Mouse (Mus musculus) limb, embryonic 15.5 days (tissue): Measurements from ENCODE around the gene Ccng2. TPM values are rescaled to one million over a fixed set of nuclear protein-coding genes. Genes with fewer than 3 reads are reported as not detected.

ENCODE experiments used
- ATAC-seq: fragments of 200-750 bp; cut with Nextera tagmentation; 2 replicates; pipeline ENCODE4 v1.8.0; 2017; ENCODE audit warnings: low read depth, moderate TSS enrichment; ENCODE audit not compliant: insufficient number of reproducible peaks, low FRiP score, low TSS enrichment
- H3K27ac ChIP-seq: fragments of 300-500 bp; sonication (generic); 2 replicates; pipeline ENCODE4 v1.5.1; 2015; ENCODE audit warnings: moderate library complexity, mild to moderate bottlenecking, inconsistent platforms
- H3K27me3 ChIP-seq: fragments of 300-500 bp; sonication (generic); 2 replicates; pipeline ENCODE4 v1.6.1; 2015; ENCODE audit warnings: inconsistent platforms
- H3K36me3 ChIP-seq: fragments of 300-500 bp; sonication (generic); 2 replicates; pipeline ENCODE4 v1.6.1; 2015; ENCODE audit warnings: inconsistent platforms
- H3K4me1 ChIP-seq: fragments of 300-500 bp; sonication (generic); 2 replicates; pipeline ENCODE4 v1.6.1; 2015; ENCODE audit warnings: inconsistent platforms
- H3K4me2 ChIP-seq: fragments of 300-500 bp; sonication (generic); 2 replicates; pipeline ENCODE4 v1.6.1; 2015; ENCODE audit warnings: mild to moderate bottlenecking, inconsistent platforms
- H3K4me3 ChIP-seq: fragments of 300-500 bp; sonication (generic); 2 replicates; pipeline ENCODE4 v1.5.1; 2015; ENCODE audit warnings: mild to moderate bottlenecking, inconsistent platforms
- H3K9ac ChIP-seq: fragments of 300-500 bp; sonication (generic); 2 replicates; pipeline ENCODE4 v1.6.1; 2015; ENCODE audit warnings: inconsistent platforms
- H3K9me3 ChIP-seq: fragments of 300-500 bp; sonication (generic); 2 replicates; pipeline ENCODE4 v1.6.1; 2016; ENCODE audit warnings: inconsistent platforms
- WGBS: fragments of 180-500 bp; shearing (Covaris S2); methylation state at CpG from one replicate; pipeline ENCODE4 v1.1.7; 2015; 5-methylcytosine and 5-hydroxymethylcytosine counted together
- polyA plus RNA-seq: library from polyadenylated mRNA; unstranded; fragments of >200 nt; fragmentation: Nextera tagmentation; extraction: Ambion mirVana; gene quantifications from 2 replicates; pipeline ENCODE4 v1.2.1, GENCODE M21; 2015

The Ccng2 gene
- polyA plus RNA-seq, 1 experiment from 2014 or later, result 61.4 TPM

- Histone ChIP-seq H3K27me3 (no peaks in the 10 kb centered on the region), H3K9me3 (no peaks in the 10 kb centered on the region), H3K36me3 (no peaks in the 10 kb centered on the region), H3K9ac (no peak overlapping the region), H3K4me3 (no peak overlapping the region), H3K4me2 (no peak overlapping the region), H3K27ac (no peak overlapping the region), H3K4me1 (no peaks in the 10 kb centered on the region)
- WGBS, result 84% methylated on average over 3 of the region's 3 CpGs
- no peak for ATAC-seq
Measured at GRCm38 (mm10) chr5:93297311-93297710, 30.3 kb downstream of the Ccng2 start.

GRCm38 (mm10) chr5:93305126-93305830, 38.2 kb downstream of the Ccng2 start:
- ATAC-seq, result no peak
- H3K4me1 ChIP-seq, result no peaks in the 10 kb centered on the region
- H3K9me3 ChIP-seq, result no peaks in the 10 kb centered on the region
- 74% methylated on average over 2 of the region's 2 CpGs for WGBS
- H3K9ac ChIP-seq, result no peak overlapping the region
- no peak overlapping the region for H3K27ac ChIP-seq
- H3K36me3 ChIP-seq, result no peaks in the 10 kb centered on the region
- no peaks in the 10 kb centered on the region for H3K27me3 ChIP-seq
- H3K4me3 ChIP-seq, result no peak overlapping the region
- no peak overlapping the region for H3K4me2 ChIP-seq

DNA sequence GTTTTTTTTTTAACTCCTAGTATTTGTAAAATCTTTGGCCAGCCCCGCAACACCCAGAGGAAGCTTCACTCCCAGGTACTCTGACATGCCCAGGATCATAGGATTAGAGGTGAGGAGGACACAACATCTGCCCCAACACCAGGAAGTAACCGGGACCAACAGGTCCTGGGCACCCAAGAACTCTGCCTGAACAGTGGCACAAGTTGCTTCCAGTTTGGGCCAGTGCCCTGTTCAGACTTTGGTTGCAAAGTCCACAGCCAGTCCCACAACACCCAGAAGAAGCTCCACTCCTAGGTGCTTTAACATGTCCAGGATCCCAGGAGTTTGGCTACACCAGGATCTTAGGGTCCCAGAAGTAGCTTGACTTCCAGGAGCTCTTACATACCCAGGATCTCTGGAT, 41.9 kb downstream of the Ccng2 start:
- no peaks in the 10 kb centered on the region for H3K9me3 ChIP-seq
- no peaks in the 10 kb centered on the region for H3K36me3 ChIP-seq
- no peak overlapping the region for H3K27ac ChIP-seq
- H3K9ac ChIP-seq, result no peak overlapping the region
- ATAC-seq, result no peak
- H3K4me1 ChIP-seq, result no peaks in the 10 kb centered on the region
- no peak overlapping the region for H3K4me2 ChIP-seq
- no peaks in the 10 kb centered on the region for H3K27me3 ChIP-seq
- 89% methylated on average over 2 of the region's 2 CpGs for WGBS
- H3K4me3 ChIP-seq, result no peak overlapping the region

DNA sequence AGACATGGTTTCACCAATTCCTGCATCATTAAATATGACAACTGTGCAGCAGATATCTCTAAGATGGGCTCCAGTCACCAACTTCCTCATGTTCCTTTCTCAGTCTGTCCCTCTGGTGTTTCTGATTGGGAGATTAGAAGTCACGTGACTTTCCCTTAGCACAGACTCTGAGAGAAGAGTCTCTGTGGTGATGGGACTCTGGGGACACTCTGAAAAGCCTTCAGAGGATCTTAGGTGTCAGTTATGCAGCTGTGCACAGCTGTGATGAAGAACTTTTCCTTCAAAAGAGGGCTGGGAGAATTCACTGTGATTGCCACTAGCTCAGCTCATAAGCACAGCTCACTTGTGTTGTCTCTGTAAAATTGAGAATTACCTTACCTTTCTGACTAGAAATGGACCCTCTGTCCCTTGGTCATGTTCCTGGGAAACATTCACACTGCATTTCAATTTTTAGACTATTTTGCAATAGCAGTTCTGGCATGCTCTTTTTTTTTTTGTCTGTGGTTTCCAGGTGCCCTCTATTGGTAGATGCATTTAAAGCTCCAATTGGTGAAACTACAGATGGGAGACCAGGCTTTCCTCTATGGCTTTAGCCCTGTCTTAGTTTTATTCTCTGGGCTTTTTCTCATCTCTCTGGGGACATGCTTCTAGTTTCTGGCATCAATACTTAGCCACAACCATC, 56.4 kb downstream of the Ccng2 start:
- no peaks in the 10 kb centered on the region for H3K27me3 ChIP-seq
- WGBS, result 53% methylated on average over 1 of the region's 1 CpGs
- H3K4me2 ChIP-seq, result no peak overlapping the region
- H3K9ac ChIP-seq, result no peak overlapping the region
- no peaks in the 10 kb centered on the region for H3K9me3 ChIP-seq
- no peak overlapping the region for H3K27ac ChIP-seq
- no peaks in the 10 kb centered on the region for H3K4me1 ChIP-seq
- no peak overlapping the region for H3K4me3 ChIP-seq
- no peaks in the 10 kb centered on the region for H3K36me3 ChIP-seq
- no peak for ATAC-seq

Other genes starting within 250 kb of the Ccng2 start
- 0.41 and 0.65 TPM in 2 replicates for gene Sowahb, start 222.2 kb upstream of the Ccng2 start, polyA plus RNA-seq
- 180 and 188 TPM in 2 replicates for gene Sept11, start 173.8 kb upstream of the Ccng2 start, polyA plus RNA-seq
- gene Ccni, start 60.8 kb upstream of the Ccng2 start, polyA plus RNA-seq, result 71.1 and 93.7 TPM in 2 replicates
- gene 2010109A12Rik, start 60.7 kb upstream of the Ccng2 start, polyA plus RNA-seq, result 0.96 and 1.8 TPM in 2 replicates